Comparison of ENCODE assay signal across 13 mouse cellular contexts in genomic region chr6:12544096-12544495, GRCm38 (mm10).
A peak's percentile ranks its signal among the peaks of the same experiment; 100 is the strongest.
DNase-seq lines count a peak whose midpoint lies in the region; ATAC-seq and TF ChIP-seq lines count a peak whose summit lies in the region.
"Had no signal": no experiment of that assay in that cellular context is flagged by ENCODE, and none has a peak within 500 bp of the region (broad histone marks: within the 10 kb centered on the region; RNA-seq: fewer than 3 reads in every experiment).

No protein-coding gene starts in this region.

- DNase-seq in gastrocnemius, postnatal 25 days: peak; percentile 13
- DNase-seq in gastrocnemius, postnatal 14 days: no peak
- peak; percentile 26 for DNase-seq in lung, embryonic 14.5 days
- no peak for DNase-seq in lung, adult 2 months
- peak; percentile 25 for DNase-seq in retina, postnatal 1 day
- no peak for DNase-seq in urinary bladder, postnatal 4 days (ENCODE audit: low spot score in 2 of 2)
- DNase-seq in urinary bladder, postnatal 14 days (ENCODE audit: low spot score): no peak
- DNase-seq: cerebellum, postnatal 14 days had no signal

- H3K4me3 ChIP-seq in lung, embryonic 14.5 days (ENCODE audit: low read depth, low read length): no peak overlapping the region
- no peak overlapping the region for H3K4me3 ChIP-seq in lung, adult 2 months (replicated peaks; ENCODE audit: extremely low read depth, low read depth, low read length)
- H3K4me3 ChIP-seq in heart, embryonic 16.5 days (ENCODE audit: low read length): no peak overlapping the region
- H3K4me3 ChIP-seq: erythroblast, embryonic 14.5 days; hindbrain, embryonic 15.5 days; limb, embryonic 12.5 days had no signal

- TF ChIP-seq POLR2A in lung, adult 2 months (IDR thresholded peaks at IDR 0.05; ENCODE audit: borderline replicate concordance, extremely low read depth, low read depth, low read length): no peak

- H3K4me1 ChIP-seq in lung, embryonic 14.5 days (ENCODE audit: insufficient read depth): no peaks in the 10 kb centered on the region
- peaks cover 2% of the 10 kb centered on the region; the same call in 1 of the 2 replicates for H3K4me1 ChIP-seq in lung, adult 2 months (ENCODE audit: control insufficient read depth, insufficient read depth, low read length)
- H3K4me1 ChIP-seq in heart, embryonic 16.5 days (ENCODE audit: control insufficient read depth, insufficient read depth, low read length): no peaks in the 10 kb centered on the region
- H3K4me1 ChIP-seq: hindbrain, embryonic 15.5 days; limb, embryonic 12.5 days had no signal

- no peak overlapping the region for H3K27ac ChIP-seq in lung, embryonic 14.5 days (ENCODE audit: low read depth)
- no peak overlapping the region for H3K27ac ChIP-seq in heart, embryonic 16.5 days (ENCODE audit: low read length)
- H3K27ac ChIP-seq: hindbrain, embryonic 15.5 days; limb, embryonic 12.5 days; macrophage had no signal

- 53% methylated on average over 5 of the region's 5 CpGs for WGBS in lung, embryonic 14.5 days
- 23% methylated on average over 5 of the region's 5 CpGs for WGBS in lung, adult 2 months
- 51% methylated on average over 5 of the region's 5 CpGs for WGBS in heart, embryonic 16.5 days

- no peak for ATAC-seq in lung, embryonic 14.5 days (ENCODE audit: insufficient read depth)
- peak; percentile 37; the same call in 1 of the 2 replicates for ATAC-seq in heart, embryonic 16.5 days (replicated peaks; ENCODE audit: extremely low read depth, insufficient read depth, low FRiP score)

- no peak for TF ChIP-seq CTCF in lung, embryonic 14.5 days (IDR thresholded peaks at IDR 0.05; ENCODE audit: low read depth)
- no peak for TF ChIP-seq CTCF in lung, adult 2 months (IDR thresholded peaks at IDR 0.05; ENCODE audit: insufficient read depth, low read length)

- H3K27me3 ChIP-seq in lung, embryonic 14.5 days (ENCODE audit: insufficient read depth, low read length): no peaks in the 10 kb centered on the region
- no peaks in the 10 kb centered on the region for H3K27me3 ChIP-seq in heart, embryonic 16.5 days (ENCODE audit: control insufficient read depth, insufficient read depth, low read length)
- H3K27me3 ChIP-seq: hindbrain, embryonic 15.5 days; limb, embryonic 12.5 days had no signal

- H3K9me3 ChIP-seq in lung, embryonic 14.5 days (ENCODE audit: low read depth, low read length): no peaks in the 10 kb centered on the region
- no peaks in the 10 kb centered on the region for H3K9me3 ChIP-seq in heart, embryonic 16.5 days (replicated peaks; ENCODE audit: control insufficient read depth, low read length)
- H3K9me3 ChIP-seq: hindbrain, embryonic 15.5 days; limb, embryonic 12.5 days had no signal

- H3K36me3 ChIP-seq in lung, embryonic 14.5 days (ENCODE audit: insufficient read depth): no peaks in the 10 kb centered on the region
- H3K36me3 ChIP-seq in heart, embryonic 16.5 days (ENCODE audit: control insufficient read depth, insufficient read depth): no peaks in the 10 kb centered on the region
- H3K36me3 ChIP-seq: hindbrain, embryonic 15.5 days; limb, embryonic 12.5 days had no signal

- no peak overlapping the region for H3K4me2 ChIP-seq in lung, embryonic 14.5 days
- no peak overlapping the region for H3K4me2 ChIP-seq in heart, embryonic 16.5 days (ENCODE audit: low read depth, low read length)
- H3K4me2 ChIP-seq: hindbrain, embryonic 15.5 days; limb, embryonic 12.5 days had no signal

- no peak overlapping the region for H3K9ac ChIP-seq in lung, embryonic 14.5 days
- no peak overlapping the region for H3K9ac ChIP-seq in heart, embryonic 16.5 days (ENCODE audit: low read length)
- H3K9ac ChIP-seq: hindbrain, embryonic 15.5 days; limb, embryonic 12.5 days had no signal

- intact Hi-C loops in gastrocnemius, postnatal 14 days (cut with DNase I; ENCODE audit: low total_unique reads): no loop called here

Comparison
In these comparisons a context has a peak if more than half of its experiments do, and no peak if none do; other contexts are left out.
1. DNase-seq: peak in gastrocnemius, postnatal 25 days (single experiment), lung, embryonic 14.5 days (single experiment) and retina, postnatal 1 day (single experiment); none in gastrocnemius, postnatal 14 days (single experiment), lung, adult 2 months (single experiment), urinary bladder, postnatal 4 days (0 of 2) and urinary bladder, postnatal 14 days (single experiment).